Mouse (Mus musculus) thymus, postnatal 10 days (tissue): Measurements from ENCODE around the gene Omt2a.
"Not testable (repeated sequence)": the region's sequence is repeated elsewhere in the genome, so short reads cannot be mapped to it uniquely, and the experiment has no call there.

ENCODE experiments used
- DNase-seq, 2 experiments: peaks; one replicate each; pipeline ENCODE4 v3.0.0; 2021; ENCODE audit warnings: low spot score in 2 of 2

Omt2a gene

DNA sequence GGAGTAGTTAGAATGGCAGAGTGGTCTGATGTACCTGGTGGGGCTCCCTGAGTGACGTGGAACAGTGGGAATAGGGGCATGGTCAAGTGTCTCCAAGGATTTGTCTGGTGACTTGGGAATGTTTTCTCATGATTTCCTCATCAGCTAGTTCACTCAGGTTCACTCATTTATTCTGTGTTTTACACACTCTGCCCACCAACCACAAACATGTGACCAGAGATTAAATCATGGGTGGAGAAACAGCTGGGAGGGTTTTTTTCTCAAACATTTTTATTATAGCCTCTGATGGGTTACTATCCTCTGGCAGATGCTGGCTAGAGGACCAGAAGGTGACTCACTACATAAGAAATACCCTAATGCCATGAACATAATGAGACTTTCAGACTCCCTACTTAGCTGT is 16.4 kb downstream of the Omt2a start:
- no peak for DNase-seq

DNA sequence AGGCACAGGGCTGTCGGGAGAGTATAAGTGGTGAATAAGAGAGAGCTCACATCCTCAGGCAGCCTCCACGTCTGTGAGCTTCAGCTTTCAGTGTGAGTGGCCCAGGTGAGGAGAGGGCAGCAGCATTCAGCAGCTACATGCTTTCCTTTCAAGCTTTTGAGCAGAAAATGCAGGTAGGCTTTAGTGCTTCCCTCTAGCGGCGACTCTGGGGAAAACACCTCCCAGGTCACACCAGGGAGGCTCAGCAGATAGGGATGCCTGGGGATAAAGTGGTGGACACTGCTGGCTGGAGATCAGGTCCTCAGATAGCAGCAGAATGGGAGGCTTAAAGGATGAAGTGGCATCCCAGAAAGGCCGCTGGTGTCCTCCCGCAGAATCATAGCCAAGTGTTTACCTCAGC is 18.5 kb downstream of the Omt2a start:
- DNase-seq: peak in 1 of 2 experiments; percentile 30

DNA sequence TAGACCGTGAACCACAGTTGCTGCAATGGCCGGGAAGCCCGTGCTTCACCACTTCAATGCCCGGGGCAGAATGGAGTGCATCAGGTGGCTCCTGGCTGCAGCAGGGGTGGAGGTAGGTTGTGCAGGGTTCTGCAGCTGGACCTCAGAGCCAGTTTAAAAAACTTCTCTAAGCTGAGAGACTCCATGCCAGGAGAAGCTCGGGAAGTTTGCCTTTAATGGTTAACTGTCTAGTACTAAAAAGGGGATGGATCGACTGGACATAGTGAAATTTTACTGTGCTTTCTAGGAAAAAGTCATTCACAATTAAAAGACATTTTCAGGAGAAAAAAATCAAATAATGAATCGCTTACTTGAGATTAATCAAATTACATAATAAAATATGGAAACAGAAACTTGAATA is 19.8 kb downstream of the Omt2a start:
- not testable (repeated sequence) for DNase-seq

DNA sequence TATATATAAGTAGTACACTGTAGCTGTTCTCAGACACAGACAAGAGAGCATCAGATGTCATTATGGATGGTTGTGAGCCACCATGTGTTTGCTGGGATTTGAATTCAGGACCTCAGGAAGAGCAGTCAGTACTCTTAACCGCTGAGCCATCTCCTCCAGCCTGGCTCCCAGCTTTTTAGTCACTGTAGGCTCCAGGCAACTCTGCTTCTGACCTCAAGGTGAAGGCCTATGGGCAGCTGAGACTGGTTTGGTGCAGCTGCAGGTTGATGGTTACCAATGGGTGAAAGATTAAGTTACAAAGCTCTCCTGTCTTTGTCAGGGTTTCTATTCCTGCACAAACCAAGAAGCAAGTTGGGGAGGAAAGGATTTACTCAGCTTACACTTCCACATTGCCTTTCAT is 20.9 kb downstream of the Omt2a start:
- DNase-seq: not testable (repeated sequence)

DNA sequence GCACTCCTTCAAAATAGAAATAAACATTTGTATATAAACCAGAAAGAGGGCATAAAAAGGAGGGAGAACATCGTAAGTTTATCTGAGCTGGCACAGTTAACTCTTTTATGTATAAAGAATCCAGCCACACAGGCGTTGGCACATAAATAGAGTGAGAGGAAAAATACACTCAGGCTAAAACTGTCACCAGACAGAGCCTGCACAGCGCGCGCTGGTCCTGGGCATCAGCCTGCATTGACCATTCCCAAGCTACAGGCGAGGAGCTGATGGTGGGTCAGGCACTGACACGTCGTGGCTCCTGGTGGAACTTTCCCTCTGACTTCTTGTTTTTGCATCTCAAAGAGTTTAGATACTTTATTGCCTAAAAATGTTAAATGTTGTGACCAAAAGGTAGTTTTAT is 22.1 kb downstream of the Omt2a start:
- DNase-seq: not testable (repeated sequence)

DNA sequence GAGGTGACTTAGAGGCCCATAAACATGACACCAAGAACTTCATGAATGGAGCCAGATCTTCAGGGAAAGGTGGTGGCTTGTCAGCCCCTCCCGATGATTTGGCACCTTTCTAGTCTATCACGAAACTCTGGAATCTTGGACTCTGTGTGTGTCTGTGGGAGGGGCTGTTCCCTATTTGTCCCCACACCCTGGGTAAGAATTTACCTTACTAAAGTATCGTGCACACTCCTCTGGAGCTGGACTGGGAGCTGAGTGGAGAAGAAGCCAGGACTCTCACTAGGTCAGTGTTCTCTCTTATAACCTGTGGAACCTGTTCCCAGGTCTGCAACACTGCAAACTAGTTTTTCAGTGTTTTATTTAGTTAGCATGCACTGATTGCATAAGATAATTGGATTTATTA is 24.9 kb downstream of the Omt2a start, which contains the start of gene Gm10639:
Gm10639 (plus strand) TSS at position 201 of the 400 bp plus-strand sequence.
- not testable (repeated sequence) for DNase-seq

DNA sequence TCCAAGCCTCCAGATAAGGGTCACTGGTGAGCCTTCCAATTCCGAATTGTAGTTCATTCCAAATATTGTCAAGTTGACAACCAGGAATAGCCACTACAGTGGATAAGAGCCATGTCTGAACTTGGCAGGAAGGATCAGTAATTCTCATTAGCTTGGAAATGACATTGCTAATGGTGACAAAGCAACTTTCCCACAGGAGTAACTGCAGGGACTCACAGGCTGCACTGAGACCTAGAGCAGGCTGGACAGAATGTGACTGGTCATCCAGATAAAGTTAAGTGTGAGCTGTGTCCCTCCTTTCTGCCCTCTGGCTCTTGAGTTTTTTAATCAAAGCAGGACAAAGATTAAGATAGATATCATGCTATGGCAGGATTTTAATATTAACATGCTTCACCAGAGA is 25.5 kb downstream of the Omt2a start:
- not testable (repeated sequence) for DNase-seq

DNA sequence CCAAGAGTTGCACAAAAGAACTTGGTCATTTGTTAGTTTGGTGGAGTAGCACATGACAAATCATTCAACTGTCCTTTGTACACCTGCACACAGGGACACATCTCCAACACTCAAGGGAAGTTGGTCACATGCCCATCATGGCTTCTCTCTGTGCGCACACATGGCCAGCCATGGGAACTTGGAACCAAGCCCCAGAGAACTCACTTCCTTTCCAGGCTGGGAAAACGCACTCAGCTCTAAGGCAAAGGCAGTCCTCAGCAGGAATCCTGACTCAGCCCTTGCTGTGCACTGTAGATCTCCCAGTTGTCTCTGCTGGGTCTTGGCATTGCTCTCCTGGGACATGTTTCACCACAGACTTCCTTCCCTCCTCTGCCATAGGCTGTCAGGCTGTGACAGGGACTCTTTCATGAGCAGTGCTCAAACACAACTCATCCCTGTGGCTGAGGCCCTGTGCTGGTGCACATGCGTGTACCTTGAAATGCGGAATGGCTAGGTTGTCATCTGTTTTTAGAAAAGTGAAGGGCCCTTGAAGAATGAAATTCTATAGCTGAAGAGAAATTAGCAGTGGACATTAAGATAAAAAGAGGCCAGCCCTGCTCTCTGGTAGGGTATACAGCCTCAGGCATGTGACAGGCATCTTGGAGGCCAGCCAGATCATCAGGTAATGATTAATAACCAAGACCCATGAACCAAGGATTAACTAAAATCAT is 32.4 kb downstream of the Omt2a start:
- DNase-seq: not testable (repeated sequence)

DNA sequence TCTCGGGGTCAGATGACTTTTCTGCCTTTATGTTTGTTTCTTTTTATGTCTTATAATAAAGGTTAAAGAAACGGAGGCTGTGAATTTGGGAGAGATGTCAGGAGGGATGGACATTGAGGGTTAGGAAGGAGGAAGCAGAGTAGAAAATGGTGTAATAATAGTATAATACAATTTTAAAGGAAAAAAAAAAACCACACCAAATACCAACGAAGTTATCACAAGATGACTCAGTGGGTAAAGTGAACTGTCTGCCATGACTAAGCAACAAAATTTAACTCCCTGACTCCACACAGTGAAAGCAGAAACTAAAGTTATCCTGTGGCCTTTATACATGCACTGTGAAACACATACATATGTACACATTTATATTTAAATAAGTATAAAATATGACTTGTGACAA is 43.7 kb downstream of the Omt2a start:
- DNase-seq: not testable (repeated sequence)
